Comparison of ENCODE assay signal across 7 mouse cellular contexts in the genomic region with DNA sequence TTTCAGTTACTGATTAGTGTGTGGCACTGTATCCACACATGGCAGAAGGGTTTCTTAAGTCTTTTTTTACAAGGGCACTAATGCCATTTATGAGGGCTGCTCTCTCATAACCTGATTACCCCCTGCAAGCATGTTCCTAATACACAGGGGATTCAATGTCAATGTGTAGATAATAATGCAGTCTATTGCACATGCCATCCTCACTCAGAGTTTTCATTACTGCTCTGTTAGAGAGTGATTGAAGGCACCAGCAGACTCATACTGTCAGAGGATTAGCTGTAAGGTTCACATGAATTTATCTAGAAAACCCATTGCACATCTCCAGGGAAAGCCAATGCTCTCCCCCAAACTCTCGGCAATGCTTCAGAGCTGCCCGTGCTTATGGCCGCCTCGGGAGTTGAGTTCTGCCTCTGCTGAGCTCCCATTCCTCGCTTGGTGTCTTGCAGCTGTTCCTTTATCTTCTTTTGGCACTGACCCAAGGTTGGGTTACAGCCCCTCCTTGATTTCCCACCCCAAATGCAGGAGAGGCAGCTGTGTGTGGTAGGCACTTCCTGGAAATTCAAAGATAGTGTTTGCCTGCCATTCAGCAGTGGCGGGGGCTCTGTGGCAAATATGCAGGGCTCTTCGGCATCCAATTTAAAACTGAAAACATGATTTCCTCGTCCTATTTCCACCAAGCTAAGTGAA. TPM values are rescaled to one million over a fixed set of nuclear protein-coding genes. Genes with fewer than 3 reads are reported as not detected.
DNase-seq lines count a peak whose midpoint lies in the region; ATAC-seq and TF ChIP-seq lines count a peak whose summit lies in the region.

No protein-coding gene starts in this region.

- no peak for TF ChIP-seq POLR2A in lung, adult 2 months (IDR thresholded peaks at IDR 0.05; ENCODE audit: borderline replicate concordance, extremely low read depth, low read depth, low read length)

- H3K9ac ChIP-seq in lung, embryonic 15.5 days = no peak overlapping the region
- H3K9ac ChIP-seq in hindbrain, embryonic 13.5 days = 0 out of 2 replicates have a peak overlapping the region, but pooled peaks have one; percentile 24
- H3K9ac ChIP-seq in midbrain, embryonic 15.5 days = no peak overlapping the region

- peak; percentile 35; the same call in 1 of the 2 replicates for ATAC-seq in lung, embryonic 15.5 days (ENCODE audit: borderline replicate concordance, extremely low read depth, low FRiP score, low TSS enrichment)
- peak; percentile 93 for ATAC-seq in common myeloid progenitor, adult 5-6 weeks (replicated peaks; ENCODE audit: low read depth, poor library complexity, severe bottlenecking)
- peak; percentile 46 for ATAC-seq in hindbrain, embryonic 13.5 days (ENCODE audit: low FRiP score)
- peak; percentile 69; the same call in 1 of the 2 replicates for ATAC-seq in midbrain, embryonic 15.5 days (replicated peaks)

- no peak for TF ChIP-seq CTCF in lung, adult 2 months (IDR thresholded peaks at IDR 0.05; ENCODE audit: insufficient read depth, low read length)

- H3K27ac ChIP-seq in lung, embryonic 15.5 days = no peak overlapping the region
- peak overlapping the region; percentile 55; the same call in 1 of the 2 replicates for H3K27ac ChIP-seq in hindbrain, embryonic 13.5 days
- peak overlapping the region; percentile 47; the same call in 1 of the 2 replicates for H3K27ac ChIP-seq in midbrain, embryonic 15.5 days

- H3K9me3 ChIP-seq in lung, embryonic 15.5 days = no peaks in the 10 kb centered on the region
- H3K9me3 ChIP-seq in hindbrain, embryonic 13.5 days = no peaks in the 10 kb centered on the region
- H3K9me3 ChIP-seq in midbrain, embryonic 15.5 days = no peaks in the 10 kb centered on the region

- peak overlapping the region; percentile 40 for H3K4me2 ChIP-seq in lung, embryonic 15.5 days
- H3K4me2 ChIP-seq in hindbrain, embryonic 13.5 days = peak overlapping the region; percentile 32
- peak overlapping the region; percentile 26 for H3K4me2 ChIP-seq in midbrain, embryonic 15.5 days

- 22% methylated on average over 8 of the region's 8 CpGs for WGBS in lung, embryonic 15.5 days
- WGBS in lung, adult 2 months = 34% methylated on average over 8 of the region's 8 CpGs
- WGBS in hindbrain, embryonic 13.5 days = 42% methylated on average over 8 of the region's 8 CpGs
- WGBS in midbrain, embryonic 15.5 days = 33% methylated on average over 8 of the region's 8 CpGs

- no peaks in the 10 kb centered on the region for H3K36me3 ChIP-seq in lung, embryonic 15.5 days
- H3K36me3 ChIP-seq in hindbrain, embryonic 13.5 days = no peaks in the 10 kb centered on the region
- H3K36me3 ChIP-seq in midbrain, embryonic 15.5 days (replicated peaks) = no peaks in the 10 kb centered on the region

- H3K27me3 ChIP-seq in lung, embryonic 15.5 days = no peaks in the 10 kb centered on the region
- H3K27me3 ChIP-seq in hindbrain, embryonic 13.5 days = no peaks in the 10 kb centered on the region
- H3K27me3 ChIP-seq in midbrain, embryonic 15.5 days (replicated peaks) = no peaks in the 10 kb centered on the region

- no peak for DNase-seq in lung, adult 2 months
- DNase-seq in adrenal gland, postnatal 36 days = no peak
- DNase-seq in frontal cortex, postnatal 14 days (ENCODE audit: low spot score in 2 of 2) = no peak

- H3K4me1 ChIP-seq in lung, embryonic 15.5 days = no peaks in the 10 kb centered on the region
- no peaks in the 10 kb centered on the region for H3K4me1 ChIP-seq in lung, adult 2 months (ENCODE audit: control insufficient read depth, insufficient read depth, low read length)
- peaks cover 9% of the 10 kb centered on the region for H3K4me1 ChIP-seq in hindbrain, embryonic 13.5 days (replicated peaks)
- H3K4me1 ChIP-seq in midbrain, embryonic 15.5 days = peaks cover 5% of the 10 kb centered on the region; the same call in 1 of the 2 replicates

- 0 out of 2 replicates have a peak overlapping the region, but pooled peaks have one; percentile 5 for H3K4me3 ChIP-seq in lung, embryonic 15.5 days
- H3K4me3 ChIP-seq in lung, adult 2 months (replicated peaks; ENCODE audit: extremely low read depth, low read depth, low read length) = no peak overlapping the region
- H3K4me3 ChIP-seq in hindbrain, embryonic 13.5 days = no peak overlapping the region
- no peak overlapping the region for H3K4me3 ChIP-seq in midbrain, embryonic 15.5 days

RNA-seq across cellular contexts. Expression of gene Rasal2, which starts 13.5 kb away (rescaled TPM):
- polyA plus RNA-seq in lung, embryonic 15.5 days (2015; fragmentation: Nextera tagmentation; extraction: Ambion mirVana) = 8.9 and 9.5 TPM in 2 replicates
- 7.6 and 10.4 TPM in 2 replicates for polyA plus RNA-seq in lung, adult 2 months (2012; rRNA removed)
- 2.4 TPM in 2 replicates for total RNA-seq in common myeloid progenitor, adult 5-6 weeks (2017)
- 45.1 and 47.0 TPM in 2 replicates for polyA plus RNA-seq in hindbrain, embryonic 13.5 days (2015; fragmentation: Nextera tagmentation; extraction: Ambion mirVana)
- 50.4 and 58.7 TPM in 2 replicates for polyA plus RNA-seq in midbrain, embryonic 15.5 days (2015; fragmentation: Nextera tagmentation; extraction: Ambion mirVana)
- total RNA-seq in adrenal gland, postnatal 36 days (2021) = 10 to 100 TPM; 13.3 to 16.9 TPM

RNA-seq across cellular contexts. Expression of gene Cryzl2, which starts 32.5 kb away (rescaled TPM):
- polyA plus RNA-seq in lung, embryonic 15.5 days (2015; fragmentation: Nextera tagmentation; extraction: Ambion mirVana) = 11.4 and 13.4 TPM in 2 replicates
- polyA plus RNA-seq in lung, adult 2 months (2012; rRNA removed) = 13.3 and 15.0 TPM in 2 replicates
- total RNA-seq in common myeloid progenitor, adult 5-6 weeks (2017) = 17.1 and 28.8 TPM in 2 replicates
- 6.8 and 8.8 TPM in 2 replicates for polyA plus RNA-seq in hindbrain, embryonic 13.5 days (2015; fragmentation: Nextera tagmentation; extraction: Ambion mirVana)
- polyA plus RNA-seq in midbrain, embryonic 15.5 days (2015; fragmentation: Nextera tagmentation; extraction: Ambion mirVana) = 5.3 and 7.9 TPM in 2 replicates
- total RNA-seq in adrenal gland, postnatal 36 days (2021) = 10 to 100 TPM; 42.6 to 60.1 TPM

Comparison
In these comparisons a context has a peak if more than half of its experiments do, and no peak if none do; other contexts are left out.
1. ATAC-seq: peak in every context shown above with its lines; median percentile 93 in common myeloid progenitor, adult 5-6 weeks; 69 in midbrain, embryonic 15.5 days; 46 in hindbrain, embryonic 13.5 days; 35 in lung, embryonic 15.5 days.